Mouse (Mus musculus): ENCODE measurements around the gene Tsen54. TPM values are rescaled to one million over a fixed set of nuclear protein-coding genes. Genes with fewer than 3 reads are reported as not detected.

The Tsen54 gene
- polyA plus RNA-seq, 1 experiment, result 21.4 TPM

DNA sequence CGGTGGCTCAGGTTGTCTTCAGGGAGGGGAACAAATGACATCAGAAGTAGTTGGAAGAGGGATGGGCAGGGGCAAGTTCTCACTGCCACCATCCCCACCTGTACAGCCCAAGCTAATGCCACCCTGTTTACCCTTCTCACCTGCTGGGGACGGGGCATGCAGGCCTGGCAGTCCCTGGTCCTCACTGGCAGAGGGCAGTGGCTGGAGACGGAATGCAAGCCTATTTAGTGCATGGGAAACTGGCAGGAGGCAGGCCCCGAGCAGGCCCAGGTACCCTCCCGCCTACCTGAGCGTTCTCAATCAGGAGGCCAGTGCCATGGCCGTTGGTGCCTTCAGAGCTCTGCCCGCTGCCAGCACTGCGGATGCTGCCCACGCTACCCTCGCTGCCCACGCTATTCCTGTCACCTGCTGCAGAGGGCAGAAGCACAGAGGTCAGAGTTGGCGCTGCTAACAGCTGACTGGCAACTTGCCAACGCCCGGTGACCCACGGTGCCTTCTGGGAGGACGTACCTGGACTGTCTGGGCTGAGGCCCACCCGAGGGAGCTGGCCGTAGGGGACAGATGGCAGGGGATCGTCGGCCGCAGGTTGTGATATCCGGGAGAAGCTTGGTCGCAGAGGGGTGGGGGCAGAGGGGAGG is 11.3 kb upstream of the Tsen54 start:
- DNase-seq (ENCODE audit: low spot score), result no peak

DNA sequence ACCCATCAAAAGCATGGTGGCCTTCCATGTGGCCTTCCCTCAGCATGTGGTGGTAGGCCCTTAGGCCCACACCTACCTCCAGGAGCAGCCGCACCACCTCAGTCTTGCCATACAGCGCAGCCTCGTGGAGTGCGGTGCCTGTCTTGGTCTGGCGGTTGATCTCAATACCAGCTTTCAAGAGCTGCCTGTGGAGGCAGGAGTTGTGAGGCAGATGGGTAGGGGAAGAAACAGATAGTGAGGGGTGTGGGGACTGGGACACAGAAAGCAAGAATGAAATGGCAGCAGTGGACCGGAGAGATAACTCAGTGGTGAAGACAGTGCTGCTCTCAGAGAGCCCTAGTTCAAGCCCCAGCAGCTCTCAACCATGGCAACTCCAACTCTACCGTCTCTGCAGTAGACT is 9.5 kb upstream of the Tsen54 start:
- DNase-seq (ENCODE audit: low spot score), result no peak

DNA sequence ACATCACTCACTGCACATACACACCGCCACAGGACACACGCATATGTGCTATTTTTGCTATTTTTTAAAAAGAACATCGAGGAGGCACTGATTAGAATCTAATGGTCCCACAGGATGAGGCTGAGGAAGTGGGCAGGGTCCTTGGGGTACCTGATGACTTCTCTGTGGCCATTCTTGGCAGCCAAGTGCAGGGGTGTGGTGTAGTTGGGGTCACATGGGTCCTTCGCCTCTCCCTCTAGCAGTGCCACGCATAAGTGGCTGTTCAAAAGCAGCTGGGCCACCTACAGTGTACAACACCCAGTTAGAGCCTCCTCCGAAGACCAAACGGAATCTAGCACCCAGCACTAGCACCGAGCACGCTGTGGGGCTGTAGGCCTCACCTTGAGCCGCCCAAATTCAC is 8.4 kb upstream of the Tsen54 start:
- DNase-seq (ENCODE audit: low spot score), result no peak

- no peak for DNase-seq (ENCODE audit: low spot score)
Measured at GRCm38 (mm10) chr11:115807306-115807705, 7.2 kb upstream of the Tsen54 start.

- no peak for DNase-seq (ENCODE audit: low spot score)
Measured at GRCm38 (mm10) chr11:115807971-115808370, 6.6 kb upstream of the Tsen54 start.

GRCm38 (mm10) chr11:115808696-115809310 is 5.7 kb upstream of the Tsen54 start:
- DNase-seq (ENCODE audit: low spot score), result no peak

DNA sequence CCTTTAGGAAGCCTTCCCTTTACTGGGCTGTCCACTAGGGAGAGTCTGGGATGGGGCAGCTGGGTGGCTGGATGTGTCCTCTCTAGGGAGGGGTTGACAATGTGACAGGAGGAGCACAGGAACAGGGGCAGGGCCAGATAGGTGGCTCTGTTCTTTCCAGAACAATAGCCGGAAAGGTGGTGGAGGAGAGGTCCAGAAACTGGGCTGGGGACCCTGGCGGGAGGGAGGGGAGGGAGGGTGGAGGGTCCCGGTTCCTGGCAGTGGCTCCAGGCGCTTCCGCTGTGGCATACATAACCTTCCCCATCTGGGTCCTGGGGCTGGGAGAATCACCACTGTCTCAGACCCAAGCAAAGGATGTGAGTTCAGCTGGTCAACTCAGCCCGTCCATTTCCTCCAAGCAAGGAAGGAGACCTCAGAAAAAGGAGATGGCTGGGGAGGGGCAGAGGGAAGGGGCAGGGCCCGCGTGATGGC is 5.2 kb upstream of the Tsen54 start:
- no peak for DNase-seq (ENCODE audit: low spot score)

- DNase-seq (ENCODE audit: low spot score), result peak; percentile 53
Measured at GRCm38 (mm10) chr11:115810377-115810776, 4.1 kb upstream of the Tsen54 start.

DNA sequence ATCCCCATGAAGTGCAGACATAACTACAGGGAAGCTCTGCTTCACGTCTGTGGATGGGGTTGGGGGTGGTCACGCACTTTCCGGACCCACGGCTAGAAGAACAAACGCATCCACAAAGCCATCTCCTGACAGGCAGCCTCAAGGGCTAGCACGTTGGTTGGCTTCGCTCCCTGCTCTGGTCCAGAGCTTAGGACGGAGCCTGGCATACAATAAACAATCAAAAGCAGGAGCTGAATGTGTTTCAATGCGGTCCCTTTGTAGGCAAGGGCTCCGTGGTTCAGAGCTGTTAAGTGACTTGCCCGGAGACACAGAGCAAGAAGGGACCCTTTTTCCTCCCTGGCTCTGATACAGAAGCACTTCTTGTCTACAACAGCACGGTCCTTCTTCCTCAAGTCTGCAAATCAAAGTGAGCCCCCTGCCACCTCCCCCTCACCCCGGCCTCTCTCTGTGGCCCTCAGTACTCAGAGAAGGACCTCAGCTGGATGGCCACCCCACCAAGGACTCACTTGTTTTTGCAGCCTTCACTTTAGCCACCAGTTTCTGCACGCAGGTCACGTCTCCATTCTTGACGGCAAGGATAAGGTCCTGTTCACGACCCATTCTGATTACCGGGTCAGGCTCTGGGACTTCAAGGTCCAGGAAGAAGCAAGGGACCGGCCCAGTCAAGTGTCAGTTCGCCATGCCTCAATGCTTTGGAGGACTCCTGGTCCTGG is 3.0 kb upstream of the Tsen54 start:
- DNase-seq (ENCODE audit: low spot score), result no peak

DNA sequence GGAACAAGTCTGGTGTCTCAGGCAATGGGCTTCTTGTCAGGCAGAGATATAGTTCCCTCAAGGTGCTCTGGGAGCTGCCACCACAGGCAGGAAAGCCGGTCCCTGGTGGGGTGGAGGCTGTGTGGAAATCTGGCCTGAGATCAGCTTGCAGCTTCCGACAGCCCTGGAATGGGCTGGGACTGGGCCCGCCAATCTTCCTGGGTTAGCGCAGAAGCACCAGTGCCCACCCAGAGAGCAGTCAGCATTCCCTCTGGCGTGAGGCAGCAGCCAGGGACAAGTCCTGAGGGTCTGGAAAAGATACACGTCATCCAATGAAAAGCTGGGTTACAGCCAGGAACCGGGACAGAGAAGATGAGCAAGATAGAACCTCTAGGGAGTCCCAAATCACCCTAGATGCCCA is 2.4 kb upstream of the Tsen54 start:
- no peak for DNase-seq (ENCODE audit: low spot score)

GRCm38 (mm10) chr11:115812533-115813420 is 1.7 kb upstream of the Tsen54 start:
- peak; percentile 43 for DNase-seq (ENCODE audit: low spot score)

GRCm38 (mm10) chr11:115813507-115814296 is 822 bp upstream of the Tsen54 start, which contains the start of gene Caskin2:
Caskin2 (minus strand) TSS chr11:115813639.
- DNase-seq (ENCODE audit: low spot score), result peak; percentile 93

- DNase-seq (ENCODE audit: low spot score), result no peak
Measured at GRCm38 (mm10) chr11:115817331-115817730, 2.8 kb downstream of the Tsen54 start.

- no peak for DNase-seq (ENCODE audit: low spot score)
Measured at GRCm38 (mm10) chr11:115819915-115820623, 5.5 kb downstream of the Tsen54 start.

GRCm38 (mm10) chr11:115821001-115821400 is 6.5 kb downstream of the Tsen54 start:
- DNase-seq (ENCODE audit: low spot score), result no peak

DNA sequence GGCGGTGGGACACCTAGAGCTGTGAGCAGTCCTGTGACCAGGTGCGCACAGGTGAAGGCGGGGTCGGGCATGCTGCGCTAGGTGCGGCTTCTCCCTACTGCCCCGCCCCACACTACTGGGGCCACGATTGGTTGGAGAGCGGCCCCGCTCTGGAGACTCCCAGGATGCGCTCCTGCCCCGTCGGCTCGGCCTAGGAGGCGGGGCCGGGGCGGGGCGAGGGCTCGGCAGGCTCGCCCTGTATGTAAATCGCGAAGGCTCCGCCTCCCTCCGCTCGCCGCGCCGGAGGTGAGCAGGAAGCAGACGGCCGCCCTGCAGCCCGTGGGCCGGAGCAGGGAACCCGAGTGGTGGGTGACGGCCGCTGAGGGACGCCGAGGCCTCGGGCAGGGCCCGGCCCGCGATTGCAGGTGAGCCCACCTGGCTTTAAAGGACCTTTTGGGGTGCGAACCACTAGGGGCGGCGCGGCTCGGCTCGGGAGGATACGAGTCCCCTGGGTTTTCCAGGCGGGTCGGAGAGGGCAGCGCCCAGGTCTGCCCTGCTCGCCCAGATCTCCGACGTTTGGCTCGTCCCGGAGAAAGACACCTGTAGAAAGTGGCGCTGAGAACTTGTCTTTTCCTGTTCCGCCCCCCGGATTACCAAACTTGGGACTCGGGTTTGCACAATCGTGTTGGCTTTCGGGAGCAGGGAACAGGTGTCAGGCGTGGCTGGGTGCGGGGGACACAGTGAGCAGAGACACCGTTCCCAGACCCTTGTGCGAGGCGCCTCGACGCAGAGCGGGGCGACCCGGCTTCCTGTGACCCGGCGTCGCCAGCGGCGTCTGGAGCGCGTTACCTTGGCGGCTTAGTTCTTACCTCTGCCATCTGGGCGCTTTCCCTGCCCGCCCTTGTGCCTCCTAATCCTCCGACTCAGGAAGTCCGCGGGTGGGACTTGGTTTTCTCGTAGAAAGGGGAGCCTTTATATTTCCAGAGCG is 9.5 kb downstream of the Tsen54 start, which contains the start of gene Llgl2:
TSS of gene Llgl2 (plus strand) at position 276 of the 967 bp plus-strand sequence.
- peak; percentile 86 for DNase-seq (ENCODE audit: low spot score)

DNA sequence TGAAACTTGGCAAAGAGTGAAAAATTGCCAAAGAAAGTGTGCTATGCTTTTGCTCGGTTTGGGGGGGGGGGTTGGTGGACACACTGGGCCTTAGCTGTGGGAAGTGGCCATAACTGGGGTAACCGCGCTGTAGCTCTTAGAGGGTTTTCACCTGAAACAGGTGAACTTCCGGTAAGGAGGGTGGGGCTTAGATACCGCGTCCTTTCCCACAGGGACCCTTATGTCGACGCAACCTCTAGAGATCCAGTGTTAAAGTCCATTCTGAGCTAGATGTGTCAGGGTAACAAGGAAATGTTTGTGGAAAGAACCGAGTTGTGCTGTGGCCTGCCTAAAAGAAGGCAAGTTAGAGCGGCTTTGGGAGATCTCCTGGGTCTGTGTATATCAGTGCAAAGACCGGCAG is 10.3 kb downstream of the Tsen54 start:
- DNase-seq (ENCODE audit: low spot score), result no peak

- DNase-seq (ENCODE audit: low spot score), result no peak
Measured at GRCm38 (mm10) chr11:115826487-115826886, 12.0 kb downstream of the Tsen54 start.

GRCm38 (mm10) chr11:115827624-115828023 is 13.1 kb downstream of the Tsen54 start:
- no peak for DNase-seq (ENCODE audit: low spot score)
